Mouse (Mus musculus): ENCODE results near the gene Olfr1410. TPM values are rescaled to one million over a fixed set of nuclear protein-coding genes. Genes with fewer than 3 reads are reported as not detected.

The Olfr1410 gene
- polyA plus RNA-seq (2015; fragmentation: Nextera tagmentation; extraction: Ambion mirVana) = not detected in 2 replicates

DNA sequence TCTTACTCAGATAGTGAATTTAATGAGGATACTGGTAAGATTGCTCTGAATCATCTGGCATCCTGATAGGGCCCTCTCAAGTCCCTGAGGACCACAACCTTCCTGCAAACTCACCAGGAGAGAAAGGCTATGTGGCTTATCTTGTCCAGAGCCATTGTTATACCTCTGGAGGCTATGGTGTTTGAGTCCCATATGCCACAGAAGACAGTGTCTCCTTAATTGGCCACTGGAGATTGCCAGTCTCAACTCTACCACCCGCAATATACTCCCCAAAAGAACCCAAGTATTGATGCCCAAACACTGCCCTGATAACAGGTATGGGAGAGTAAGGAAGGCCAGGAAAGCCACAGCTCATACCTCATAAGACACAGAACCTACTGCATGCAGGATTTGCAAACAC, at the start of gene Olfr1410:
Olfr1410 (plus strand) TSS at position 301 of the 400 bp plus-strand sequence.
- Histone ChIP-seq H3K27me3 (replicated peaks) (no peaks in the 10 kb centered on the region), H3K27ac (no peak within 1 kb of the TSS), H3K9ac (no peak within 1 kb of the TSS), H3K36me3 (no peaks in the 10 kb centered on the region), H3K4me1 (no peaks in the 10 kb centered on the region), H3K4me2 (no peak within 1 kb of the TSS), H3K4me3 (replicated peaks) (no peak within 1 kb of the TSS), H3K9me3 (no peaks in the 10 kb centered on the region)
- WGBS = 92% methylated on average over 1 of the region's 1 CpGs
- no peak for ATAC-seq (ENCODE audit: insufficient read depth, low FRiP score, low read depth)

GRCm38 (mm10) chr1:92571022-92571421, 34.6 kb upstream of the Olfr1410 start, which contains the start of gene Olfr1413:
Gene Olfr1413 (plus strand): TSS chr1:92571322.
- H3K9me3 ChIP-seq = no peaks in the 10 kb centered on the region
- H3K27me3 ChIP-seq (replicated peaks) = no peaks in the 10 kb centered on the region
- ATAC-seq (ENCODE audit: insufficient read depth, low FRiP score, low read depth) = no peak
- 87% methylated on average over 3 of the region's 3 CpGs for WGBS
- no peak within 1 kb of the TSS for H3K4me2 ChIP-seq
- H3K36me3 ChIP-seq = no peaks in the 10 kb centered on the region
- no peak within 1 kb of the TSS for H3K27ac ChIP-seq
- no peak within 1 kb of the TSS for H3K9ac ChIP-seq
- H3K4me3 ChIP-seq (replicated peaks) = no peak within 1 kb of the TSS
- H3K4me1 ChIP-seq = no peaks in the 10 kb centered on the region

- no peak within 1 kb of the TSS for H3K4me3 ChIP-seq (replicated peaks)
- H3K27me3 ChIP-seq (replicated peaks) = no peaks in the 10 kb centered on the region
- H3K27ac ChIP-seq = no peak within 1 kb of the TSS
- no peaks in the 10 kb centered on the region for H3K4me1 ChIP-seq
- no peaks in the 10 kb centered on the region for H3K36me3 ChIP-seq
- H3K9ac ChIP-seq = no peak within 1 kb of the TSS
- 84% methylated on average over 2 of the region's 2 CpGs for WGBS
- no peak for ATAC-seq (ENCODE audit: insufficient read depth, low FRiP score, low read depth)
- no peak within 1 kb of the TSS for H3K4me2 ChIP-seq
- no peaks in the 10 kb centered on the region for H3K9me3 ChIP-seq
Observed at GRCm38 (mm10) chr1:92585479-92585878, 20.1 kb upstream of the Olfr1410 start, which contains the start of gene Olfr1412. Gene Olfr1412 (plus strand): TSS chr1:92585779.

- no peaks in the 10 kb centered on the region for H3K36me3 ChIP-seq
- H3K27me3 ChIP-seq (replicated peaks) = no peaks in the 10 kb centered on the region
- no peak within 1 kb of the TSS for H3K27ac ChIP-seq
- no peak for ATAC-seq (ENCODE audit: insufficient read depth, low FRiP score, low read depth)
- no peak within 1 kb of the TSS for H3K4me2 ChIP-seq
- no peaks in the 10 kb centered on the region for H3K4me1 ChIP-seq
- no peak within 1 kb of the TSS for H3K4me3 ChIP-seq (replicated peaks)
- no peak within 1 kb of the TSS for H3K9ac ChIP-seq
- no peaks in the 10 kb centered on the region for H3K9me3 ChIP-seq
Observed at GRCm38 (mm10) chr1:92594111-92594510, 11.5 kb upstream of the Olfr1410 start, which contains the start of gene Olfr1411. Gene Olfr1411 (plus strand): TSS chr1:92594411.

DNA sequence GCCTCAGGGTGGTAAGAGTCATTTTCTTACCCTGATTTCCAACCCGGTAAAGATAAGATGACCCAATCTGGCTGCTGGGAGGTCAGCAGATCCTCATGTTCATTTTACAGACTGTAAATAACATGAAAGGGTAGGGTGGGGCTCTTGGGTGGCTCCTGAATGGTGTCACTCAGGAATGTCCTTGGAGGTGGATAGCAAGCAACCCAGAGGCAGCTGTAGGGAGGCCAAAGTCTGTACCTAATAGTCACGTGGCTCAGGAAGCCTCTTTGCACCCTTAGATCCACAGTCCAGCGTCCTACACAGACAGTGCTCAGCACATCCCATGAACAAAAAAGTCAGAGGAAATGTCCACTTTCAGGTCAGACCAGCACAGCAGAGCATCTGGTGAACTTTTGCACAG, 9.6 kb upstream of the Olfr1410 start:
- no peaks in the 10 kb centered on the region for H3K9me3 ChIP-seq
- H3K27me3 ChIP-seq (replicated peaks) = no peaks in the 10 kb centered on the region
- H3K9ac ChIP-seq = no peak overlapping the region
- no peaks in the 10 kb centered on the region for H3K4me1 ChIP-seq
- no peak overlapping the region for H3K27ac ChIP-seq
- H3K4me3 ChIP-seq (replicated peaks) = no peak overlapping the region
- WGBS = 71% methylated on average over 3 of the region's 3 CpGs
- no peaks in the 10 kb centered on the region for H3K36me3 ChIP-seq
- ATAC-seq (ENCODE audit: insufficient read depth, low FRiP score, low read depth) = no peak
- H3K4me2 ChIP-seq = no peak overlapping the region

GRCm38 (mm10) chr1:92607711-92608110, 2.1 kb downstream of the Olfr1410 start:
- 73% methylated on average over 4 of the region's 4 CpGs for WGBS
- ATAC-seq (ENCODE audit: insufficient read depth, low FRiP score, low read depth) = no peak
- Histone ChIP-seq H3K27ac (no peak overlapping the region), H3K4me3 (replicated peaks) (no peak overlapping the region), H3K9ac (no peak overlapping the region), H3K36me3 (no peaks in the 10 kb centered on the region), H3K4me1 (no peaks in the 10 kb centered on the region), H3K27me3 (replicated peaks) (no peaks in the 10 kb centered on the region), H3K9me3 (no peaks in the 10 kb centered on the region), H3K4me2 (no peak overlapping the region)

DNA sequence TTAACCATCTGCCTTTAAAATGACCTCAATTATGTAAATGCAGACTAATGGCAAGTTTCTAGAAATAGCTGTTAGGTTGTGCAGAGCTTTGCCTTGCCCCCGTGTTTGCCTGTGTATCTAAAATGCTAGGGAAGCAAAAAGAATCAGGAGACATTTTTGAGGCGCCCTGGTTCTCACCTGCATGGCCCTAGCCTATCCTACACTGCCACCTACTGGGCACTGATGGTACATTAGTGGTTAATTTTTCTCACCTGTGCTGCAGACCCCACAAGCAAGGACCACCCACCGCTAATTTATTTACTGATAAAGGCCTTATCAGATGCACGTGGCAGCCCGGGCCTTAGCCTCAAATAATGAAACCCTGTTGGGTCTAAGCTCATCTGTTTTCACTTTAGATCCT, 5.4 kb downstream of the Olfr1410 start:
- Histone ChIP-seq H3K36me3 (no peaks in the 10 kb centered on the region), H3K4me1 (no peaks in the 10 kb centered on the region), H3K4me2 (no peak overlapping the region), H3K9ac (no peak overlapping the region), H3K27ac (no peak overlapping the region), H3K27me3 (replicated peaks) (no peaks in the 10 kb centered on the region), H3K4me3 (replicated peaks) (no peak overlapping the region), H3K9me3 (no peaks in the 10 kb centered on the region)
- 5% methylated on average over 5 of the region's 5 CpGs for WGBS
- no peak for ATAC-seq (ENCODE audit: insufficient read depth, low FRiP score, low read depth)

- H3K4me1 ChIP-seq = no peaks in the 10 kb centered on the region
- 40% methylated on average over 4 of the region's 4 CpGs for WGBS
- no peak overlapping the region for H3K9ac ChIP-seq
- no peak overlapping the region for H3K4me3 ChIP-seq (replicated peaks)
- H3K9me3 ChIP-seq = no peaks in the 10 kb centered on the region
- H3K36me3 ChIP-seq = no peaks in the 10 kb centered on the region
- no peaks in the 10 kb centered on the region for H3K27me3 ChIP-seq (replicated peaks)
- H3K27ac ChIP-seq = no peak overlapping the region
- no peak for ATAC-seq (ENCODE audit: insufficient read depth, low FRiP score, low read depth)
- H3K4me2 ChIP-seq = no peak overlapping the region
Observed at GRCm38 (mm10) chr1:92613175-92613574, 7.6 kb downstream of the Olfr1410 start.

DNA sequence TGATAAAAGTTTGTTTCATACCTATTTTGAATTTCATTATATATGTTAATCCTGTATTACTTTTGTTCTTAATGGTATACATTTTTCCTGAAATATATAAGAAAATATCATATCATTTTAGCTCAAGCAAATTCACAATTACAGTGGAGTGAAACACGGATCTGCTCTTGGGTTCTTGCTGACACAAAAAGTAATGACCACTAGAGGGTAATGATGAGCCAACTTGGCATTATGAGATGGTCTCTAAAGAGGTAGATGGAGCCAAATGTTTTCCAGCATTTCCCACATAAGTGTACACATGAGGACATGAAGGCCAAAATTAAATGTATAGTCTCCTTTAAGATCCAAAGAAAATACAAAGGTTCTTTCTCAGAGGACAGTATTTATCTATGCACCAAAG, 8.9 kb downstream of the Olfr1410 start:
- Histone ChIP-seq H3K27me3 (replicated peaks) (no peaks in the 10 kb centered on the region), H3K9me3 (no peaks in the 10 kb centered on the region), H3K9ac (no peak overlapping the region), H3K36me3 (no peaks in the 10 kb centered on the region), H3K4me3 (replicated peaks) (no peak overlapping the region), H3K4me1 (no peaks in the 10 kb centered on the region), H3K27ac (no peak overlapping the region), H3K4me2 (no peak overlapping the region)
- ATAC-seq (ENCODE audit: insufficient read depth, low FRiP score, low read depth) = no peak
- 7% methylated on average over 1 of the region's 1 CpGs for WGBS

GRCm38 (mm10) chr1:92616046-92616445, 10.5 kb downstream of the Olfr1410 start:
- no peak for ATAC-seq (ENCODE audit: insufficient read depth, low FRiP score, low read depth)
- no peaks in the 10 kb centered on the region for H3K27me3 ChIP-seq (replicated peaks)

DNA sequence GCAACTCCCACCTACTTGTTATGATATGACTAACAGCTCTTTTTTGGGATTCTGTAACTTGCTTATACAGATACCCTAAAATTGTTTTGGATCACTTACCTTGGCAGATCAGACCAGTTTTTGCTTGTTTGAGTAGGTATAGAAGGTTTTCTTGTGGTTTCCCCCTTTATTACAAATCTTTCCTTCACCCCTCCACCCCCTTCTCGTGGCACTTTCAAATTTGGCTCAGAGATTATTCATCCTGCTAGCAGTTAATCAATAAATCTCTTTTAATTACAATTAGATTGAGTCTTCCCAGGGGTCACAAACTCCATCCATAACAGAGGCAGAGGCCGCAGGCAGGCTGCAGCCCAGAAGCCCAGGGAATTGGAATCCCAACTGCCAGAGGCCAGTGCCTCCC, 11.9 kb downstream of the Olfr1410 start, which contains the start of gene Olfr12:
Olfr12 (plus strand) TSS at position 301 of the 400 bp plus-strand sequence.
- no peak within 1 kb of the TSS for H3K9ac ChIP-seq
- H3K4me1 ChIP-seq = no peaks in the 10 kb centered on the region
- no peaks in the 10 kb centered on the region for H3K9me3 ChIP-seq
- H3K27me3 ChIP-seq (replicated peaks) = no peaks in the 10 kb centered on the region
- H3K36me3 ChIP-seq = no peaks in the 10 kb centered on the region
- H3K27ac ChIP-seq = no peak within 1 kb of the TSS
- no peak for ATAC-seq (ENCODE audit: insufficient read depth, low FRiP score, low read depth)
- 56% methylated on average over 2 of the region's 2 CpGs for WGBS
- H3K4me3 ChIP-seq (replicated peaks) = no peak within 1 kb of the TSS
- H3K4me2 ChIP-seq = no peak within 1 kb of the TSS

More at GRCm38 (mm10) chr1:92616046-92616445, 10.5 kb downstream of the Olfr1410 start:
- H3K36me3 ChIP-seq = no peaks in the 10 kb centered on the region
- WGBS = 60% methylated on average over 1 of the region's 1 CpGs
- H3K4me2 ChIP-seq = no peak overlapping the region
- no peaks in the 10 kb centered on the region for H3K9me3 ChIP-seq
- H3K9ac ChIP-seq = no peak overlapping the region
- H3K4me3 ChIP-seq (replicated peaks) = no peak overlapping the region
- H3K27ac ChIP-seq = no peak overlapping the region
- no peaks in the 10 kb centered on the region for H3K4me1 ChIP-seq

- Histone ChIP-seq H3K9me3 (no peaks in the 10 kb centered on the region), H3K27ac (no peak overlapping the region), H3K4me3 (replicated peaks) (no peak overlapping the region), H3K4me1 (no peaks in the 10 kb centered on the region), H3K36me3 (no peaks in the 10 kb centered on the region), H3K27me3 (replicated peaks) (no peaks in the 10 kb centered on the region), H3K4me2 (no peak overlapping the region), H3K9ac (no peak overlapping the region)
- ATAC-seq (ENCODE audit: insufficient read depth, low FRiP score, low read depth) = no peak
- whole genome bisulfite sequencing = 54% methylated on average over 4 of the region's 4 CpGs
Observed at GRCm38 (mm10) chr1:92618360-92618759, 12.8 kb downstream of the Olfr1410 start.

- no peak for ATAC-seq (ENCODE audit: insufficient read depth, low FRiP score, low read depth)
- no peaks in the 10 kb centered on the region for H3K27me3 ChIP-seq (replicated peaks)
- 67% methylated on average over 4 of the region's 4 CpGs for WGBS
Observed at GRCm38 (mm10) chr1:92628227-92628626, 22.6 kb downstream of the Olfr1410 start.

More at GRCm38 (mm10) chr1:92628227-92628626, 22.6 kb downstream of the Olfr1410 start:
- Histone ChIP-seq H3K36me3 (no peaks in the 10 kb centered on the region), H3K4me2 (no peak overlapping the region), H3K27ac (no peak overlapping the region), H3K9me3 (no peaks in the 10 kb centered on the region), H3K4me3 (replicated peaks) (no peak overlapping the region), H3K4me1 (no peaks in the 10 kb centered on the region), H3K9ac (no peak overlapping the region)

Measured in stomach, embryonic 15.5 days (tissue).